Mouse (Mus musculus) stomach, embryonic 14.5 days (tissue): ENCODE measurements around the gene Arf4. TPM values are rescaled to one million over a fixed set of nuclear protein-coding genes. Genes with fewer than 3 reads are reported as not detected.

ENCODE experiments used
- ATAC-seq: fragments of 200-750 bp; cut with Nextera tagmentation; 2 replicates; pipeline ENCODE4 v1.8.0; 2017; ENCODE audit warnings: low read depth, moderate TSS enrichment; ENCODE audit not compliant: insufficient number of reproducible peaks, insufficient read depth, low FRiP score
- H3K27ac ChIP-seq: fragments of 300-500 bp; sonication (generic); 2 replicates; pipeline ENCODE4 v1.5.1; 2014; ENCODE audit warnings: mild to moderate bottlenecking, low read length, moderate library complexity, mixed read lengths
- H3K27me3 ChIP-seq: fragments of 300-500 bp; sonication (generic); 2 replicates; pipeline ENCODE4 v1.6.1; 2014; ENCODE audit warnings: low read length, control low read depth, mixed read lengths; ENCODE audit not compliant: control insufficient read depth, insufficient read depth
- H3K36me3 ChIP-seq: fragments of 300-500 bp; sonication (generic); 2 replicates; pipeline ENCODE4 v1.6.1; 2014; ENCODE audit warnings: mild to moderate bottlenecking, control low read depth, low read length, moderate library complexity, mixed read lengths; ENCODE audit not compliant: control insufficient read depth, insufficient read depth
- H3K4me1 ChIP-seq: fragments of 300-500 bp; sonication (generic); 2 replicates; pipeline ENCODE4 v1.6.1; 2014; ENCODE audit warnings: low read length, control low read depth, mixed read lengths; ENCODE audit not compliant: control insufficient read depth, insufficient read depth
- H3K4me2 ChIP-seq: fragments of 300-500 bp; sonication (generic); replicated peaks from 2 replicates; pipeline ENCODE4 v1.6.1; 2014; ENCODE audit warnings: low read depth, low read length, control low read depth
- H3K4me3 ChIP-seq: fragments of 300-500 bp; sonication (generic); 2 replicates; pipeline ENCODE4 v1.5.1; 2014; ENCODE audit warnings: low read depth, low read length, control low read depth
- H3K9ac ChIP-seq: fragments of 300-500 bp; sonication (generic); replicated peaks from 2 replicates; pipeline ENCODE4 v1.6.1; 2014; ENCODE audit warnings: low read depth, mild to moderate bottlenecking, control low read depth, low read length, moderate library complexity, mixed read lengths
- H3K9me3 ChIP-seq: fragments of 300-500 bp; sonication (generic); 2 replicates; pipeline ENCODE4 v1.6.1; 2016; ENCODE audit warnings: low read depth, low read length, control low read depth; ENCODE audit not compliant: control insufficient read depth
- WGBS: fragments of 180-500 bp; shearing (Covaris S2); extraction: QIAGEN DNeasy Blood & Tissue Kit; methylation state at CpG from one replicate; pipeline ENCODE4 v1.1.7; 2014; 5-methylcytosine and 5-hydroxymethylcytosine counted together
- polyA plus RNA-seq: library from polyadenylated mRNA; unstranded; fragments of >200 nt; fragmentation: Nextera tagmentation; extraction: Ambion mirVana; gene quantifications from 2 replicates; pipeline ENCODE4 v1.2.1, GENCODE M21; 2014

Arf4 gene
- polyA plus RNA-seq, 1 experiment from 2014 or later = 666 TPM

DNA sequence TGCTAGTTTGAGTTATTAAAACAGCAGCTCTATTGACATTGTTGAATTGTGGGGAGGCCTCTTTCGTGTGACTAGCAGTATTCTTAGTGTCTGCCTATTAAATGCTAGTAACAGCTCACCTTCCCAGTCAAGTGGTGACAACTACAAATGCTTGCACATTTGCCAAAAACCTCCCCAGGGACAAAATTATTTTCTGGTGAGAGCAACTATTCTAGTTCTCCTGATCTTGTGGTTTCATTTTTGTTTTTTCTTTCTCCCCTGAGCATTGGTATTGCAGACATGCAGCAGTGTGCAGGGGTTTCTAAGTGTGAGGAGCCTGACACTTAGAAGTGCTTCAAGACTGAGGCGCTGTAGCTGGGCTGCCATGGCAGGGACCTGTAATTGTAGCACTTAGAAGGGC lies 9.9 kb downstream of the Arf4 start:
- no peak overlapping the region for H3K4me2 ChIP-seq
- no peak overlapping the region for H3K27ac ChIP-seq
- peaks cover 22% of the 10 kb centered on the region; the same call in 1 of the 2 replicates for H3K36me3 ChIP-seq
- H3K27me3 ChIP-seq = no peaks in the 10 kb centered on the region
- no peak for ATAC-seq
- H3K4me3 ChIP-seq = no peak overlapping the region
- H3K4me1 ChIP-seq = peaks cover 6% of the 10 kb centered on the region; the same call in 1 of the 2 replicates
- no peak overlapping the region for H3K9ac ChIP-seq
- WGBS = 88% methylated on average over 2 of the region's 2 CpGs
- H3K9me3 ChIP-seq = no peaks in the 10 kb centered on the region

DNA sequence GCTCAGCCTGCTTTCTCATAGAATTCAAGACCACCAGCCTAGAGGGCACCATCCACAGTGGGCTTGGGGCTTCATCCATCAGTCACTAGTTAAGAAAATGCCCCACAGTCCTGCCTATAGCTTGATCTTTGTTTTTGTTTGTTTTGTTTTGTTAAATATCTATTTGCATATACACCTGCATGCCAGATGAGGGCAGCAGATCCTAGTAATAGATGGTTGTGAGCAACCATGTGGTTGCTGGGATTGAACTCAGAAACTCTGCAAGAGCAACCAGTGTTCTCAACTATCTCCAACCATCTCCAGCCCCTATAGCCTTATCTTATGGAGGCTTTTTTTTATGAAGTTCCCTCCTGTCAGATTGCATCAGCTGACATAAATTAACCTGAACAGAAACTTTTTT lies 14.0 kb downstream of the Arf4 start:
- no peaks in the 10 kb centered on the region for H3K9me3 ChIP-seq
- no peak overlapping the region for H3K4me3 ChIP-seq
- no peak overlapping the region for H3K27ac ChIP-seq
- no peak for ATAC-seq
- no peak overlapping the region for H3K4me2 ChIP-seq
- H3K36me3 ChIP-seq = peaks cover 47% of the 10 kb centered on the region; the same call in 1 of the 2 replicates
- no peaks in the 10 kb centered on the region for H3K27me3 ChIP-seq
- no peaks in the 10 kb centered on the region for H3K4me1 ChIP-seq
- H3K9ac ChIP-seq = no peak overlapping the region

DNA sequence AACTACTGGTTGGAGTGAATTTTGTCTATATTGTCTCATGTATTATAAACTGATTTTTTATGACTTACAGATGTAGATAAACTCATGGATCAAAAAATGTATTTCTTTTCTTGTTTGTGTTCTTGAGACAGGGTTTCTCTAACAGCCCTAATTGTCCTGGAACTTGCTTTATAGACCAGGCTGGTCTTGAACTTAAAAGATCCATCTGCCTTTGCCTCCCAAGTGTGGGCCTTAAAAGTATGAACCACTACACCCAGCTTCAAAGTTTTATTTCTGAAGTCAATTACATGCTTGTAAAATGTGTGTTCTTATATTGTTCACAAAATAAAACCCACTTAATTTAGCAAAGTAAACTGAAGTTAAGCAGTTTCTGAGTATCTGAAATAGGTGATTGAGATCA lies 20.3 kb downstream of the Arf4 start:
- Histone ChIP-seq H3K4me1 (no peaks in the 10 kb centered on the region), H3K9ac (no peak overlapping the region), H3K27ac (no peak overlapping the region), H3K36me3 (peaks cover 44% of the 10 kb centered on the region; the same call in 1 of the 2 replicates), H3K27me3 (no peaks in the 10 kb centered on the region), H3K9me3 (no peaks in the 10 kb centered on the region), H3K4me3 (no peak overlapping the region), H3K4me2 (no peak overlapping the region)
- no peak for ATAC-seq

DNA sequence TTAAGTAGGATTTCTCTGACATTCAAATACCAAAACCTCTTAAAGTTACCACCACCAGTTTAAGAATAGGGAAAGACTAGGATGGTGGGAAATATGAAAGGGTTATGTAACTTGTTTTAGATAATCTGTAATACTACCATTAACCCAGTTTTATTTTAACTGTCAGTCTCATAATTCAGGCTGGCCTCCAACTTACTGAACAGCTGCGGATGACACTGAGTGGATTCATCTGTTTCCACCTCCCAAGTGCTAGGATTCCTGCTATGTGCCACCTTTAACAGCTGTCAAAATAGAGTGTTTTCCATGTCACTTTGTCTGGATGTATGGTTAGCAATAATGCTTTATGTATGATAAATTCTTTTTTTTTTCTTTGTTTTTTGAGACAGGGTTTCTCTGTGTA lies 22.4 kb downstream of the Arf4 start:
- Histone ChIP-seq H3K27ac (no peak overlapping the region), H3K4me3 (no peak overlapping the region), H3K4me2 (no peak overlapping the region), H3K9ac (no peak overlapping the region), H3K27me3 (no peaks in the 10 kb centered on the region), H3K36me3 (peaks cover 32% of the 10 kb centered on the region), H3K9me3 (no peaks in the 10 kb centered on the region), H3K4me1 (no peaks in the 10 kb centered on the region)
- ATAC-seq = no peak
- WGBS = 94% methylated on average over 1 of the region's 1 CpGs

DNA sequence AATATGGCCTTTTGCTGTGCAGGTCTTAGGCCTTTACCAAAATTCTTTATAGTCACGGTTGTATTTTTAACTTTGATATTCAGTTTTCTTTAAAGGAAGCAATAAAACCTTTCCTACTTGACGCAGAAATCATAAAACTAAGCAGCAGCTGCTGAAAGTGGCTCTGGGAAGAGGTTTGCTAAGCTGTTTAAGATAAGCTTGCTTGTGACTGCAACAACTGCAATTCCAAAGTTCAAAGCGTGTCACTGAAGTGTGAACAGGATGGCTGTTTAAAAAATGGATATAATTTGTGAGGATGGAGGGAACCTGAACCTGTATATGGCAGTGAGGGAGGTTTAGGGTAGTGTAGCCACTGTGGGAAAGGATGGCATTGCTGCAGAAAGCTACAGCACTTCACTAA lies 24.1 kb downstream of the Arf4 start:
- Histone ChIP-seq H3K4me1 (peaks cover 7% of the 10 kb centered on the region; the same call in 1 of the 2 replicates), H3K9ac (no peak overlapping the region), H3K4me2 (no peak overlapping the region), H3K9me3 (no peaks in the 10 kb centered on the region), H3K4me3 (no peak overlapping the region), H3K27me3 (no peaks in the 10 kb centered on the region), H3K36me3 (peaks cover 32% of the 10 kb centered on the region), H3K27ac (no peak overlapping the region)
- ATAC-seq = no peak
- 82% methylated on average over 3 of the region's 3 CpGs for WGBS

DNA sequence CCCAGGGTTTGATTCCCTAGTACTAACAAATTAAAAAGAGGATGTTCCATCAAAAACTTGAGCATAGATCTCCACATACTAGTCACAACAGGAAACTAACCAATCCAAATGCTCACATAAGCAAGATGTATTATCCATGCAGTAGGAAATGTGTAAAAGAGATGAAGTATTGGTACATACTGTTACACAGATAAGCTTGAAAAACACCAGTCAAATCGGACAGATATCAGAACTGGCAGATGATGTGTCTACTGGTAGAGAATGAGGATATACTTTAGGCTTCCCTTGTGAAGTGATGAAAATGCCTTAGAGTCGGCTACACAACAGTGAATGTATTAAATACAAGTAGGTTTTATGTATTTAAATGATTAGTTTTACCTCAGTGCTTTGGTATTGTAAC lies 24.6 kb downstream of the Arf4 start:
- H3K27me3 ChIP-seq = no peaks in the 10 kb centered on the region
- H3K4me3 ChIP-seq = no peak overlapping the region
- H3K4me2 ChIP-seq = no peak overlapping the region
- WGBS = 76% methylated on average over 2 of the region's 2 CpGs
- H3K36me3 ChIP-seq = peaks cover 28% of the 10 kb centered on the region
- ATAC-seq = no peak
- no peak overlapping the region for H3K27ac ChIP-seq
- H3K9ac ChIP-seq = no peak overlapping the region
- peaks cover 10% of the 10 kb centered on the region; the same call in 1 of the 2 replicates for H3K4me1 ChIP-seq
- H3K9me3 ChIP-seq = no peaks in the 10 kb centered on the region

DNA sequence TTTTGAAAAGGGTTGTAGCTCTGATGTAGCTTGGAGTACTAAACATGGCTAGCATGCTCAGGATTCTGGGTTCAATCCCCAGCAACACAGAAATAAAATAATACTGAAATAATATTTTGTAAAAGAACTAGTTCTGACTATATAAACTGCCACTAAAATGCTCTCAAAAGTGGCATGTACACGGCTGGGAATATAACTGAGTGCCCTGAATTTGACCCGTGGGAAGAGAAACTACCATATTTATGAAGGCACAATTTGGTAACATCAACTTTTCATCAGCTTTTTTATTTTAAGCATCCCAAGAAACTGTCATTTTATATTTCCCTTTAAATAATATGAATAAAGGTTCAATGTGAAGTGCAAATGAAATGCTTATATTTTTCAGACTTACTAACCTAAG lies 26.0 kb downstream of the Arf4 start:
- Histone ChIP-seq H3K27ac (no peak overlapping the region), H3K4me3 (no peak overlapping the region), H3K27me3 (no peaks in the 10 kb centered on the region), H3K9ac (no peak overlapping the region), H3K4me1 (peaks cover 18% of the 10 kb centered on the region; the same call in 1 of the 2 replicates), H3K9me3 (no peaks in the 10 kb centered on the region), H3K4me2 (no peak overlapping the region), H3K36me3 (peaks cover 22% of the 10 kb centered on the region)
- ATAC-seq = no peak
- 85% methylated on average over 2 of the region's 2 CpGs for WGBS

DNA sequence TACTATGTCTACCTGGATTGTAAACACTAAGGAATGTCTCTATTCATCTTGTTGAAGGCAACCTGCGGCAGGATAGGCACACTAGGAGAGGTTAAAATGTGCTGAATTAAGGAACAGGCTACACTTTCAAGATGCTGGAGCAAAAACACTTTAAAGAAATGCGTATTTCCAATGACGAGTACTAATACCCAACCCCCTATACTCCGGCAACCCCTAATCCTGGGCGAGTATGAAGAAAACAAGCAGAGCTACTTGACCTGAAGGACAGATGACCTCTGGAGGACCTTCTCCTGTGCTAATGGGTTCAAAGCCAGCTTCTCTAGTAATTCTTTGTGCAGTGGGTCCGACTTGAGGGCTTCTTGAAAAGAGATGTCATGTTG lies 30.1 kb downstream of the Arf4 start:
- Histone ChIP-seq H3K27ac (no peak overlapping the region), H3K9me3 (no peaks in the 10 kb centered on the region), H3K4me3 (peak overlapping the region; percentile 59), H3K9ac (peak overlapping the region; percentile 77), H3K36me3 (peaks cover 15% of the 10 kb centered on the region), H3K4me2 (peak overlapping the region; percentile 97), H3K27me3 (no peaks in the 10 kb centered on the region), H3K4me1 (peaks cover 21% of the 10 kb centered on the region)
- no peak for ATAC-seq
- WGBS = 15% methylated on average over 6 of the region's 6 CpGs
